Mouse (Mus musculus) MEL (cell line): ENCODE data around the gene Sntn. TPM values are rescaled to one million over a fixed set of nuclear protein-coding genes. Genes with fewer than 3 reads are reported as not detected.

Experiments used
- DNase-seq: peaks from one replicate; pipeline ENCODE4 v3.0.0; 2011; ENCODE audit warnings: low read depth, low spot score
- H3K27ac ChIP-seq: 2 replicates; pipeline ENCODE4 v1.5.1; 2012; ENCODE audit warnings: low read depth, mild to moderate bottlenecking, control low read depth, low read length, moderate library complexity; ENCODE audit not compliant: control insufficient read depth
- H3K27me3 ChIP-seq, 2 experiments: fragments of 150-350 bp in 1 of 2; sonication (generic) in 1 of 2; 2 replicates each; pipeline ENCODE4 v1.6.1; 2012; ENCODE audit warnings: low read length in 2 of 2, mild to moderate bottlenecking in 2 of 2, improper control_type of control experiment in 1 of 2, moderate library complexity in 1 of 2; ENCODE audit not compliant: insufficient read depth in 2 of 2, control insufficient read depth in 1 of 2
- H3K36me3 ChIP-seq, 2 experiments: 2 replicates each; pipeline ENCODE4 v1.6.1; 2012 to 2014; ENCODE audit warnings: low read length in 2 of 2, improper control_type of control experiment in 1 of 2, inconsistent platforms in 1 of 2, mild to moderate bottlenecking in 1 of 2; ENCODE audit not compliant: insufficient read depth in 2 of 2, control insufficient read depth in 1 of 2
- H3K4me1 ChIP-seq, 2 experiments: fragments of 150-350 bp in 1 of 2; sonication (generic) in 1 of 2; 2 replicates each; pipeline ENCODE4 v1.6.1; 2012; ENCODE audit warnings: low read length in 2 of 2, improper control_type of control experiment in 1 of 2, mild to moderate bottlenecking in 1 of 2; ENCODE audit not compliant: insufficient read depth in 2 of 2, control insufficient read depth in 1 of 2
- H3K4me3 ChIP-seq, 2 experiments: fragments of 150-350 bp in 1 of 2; sonication (generic) in 1 of 2; 2 replicates each; pipeline ENCODE4 v1.5.1; 2012; ENCODE audit warnings: low read depth in 2 of 2, low read length in 2 of 2, mild to moderate bottlenecking in 2 of 2, moderate library complexity in 2 of 2, control low read depth in 1 of 2, improper control_type of control experiment in 1 of 2; ENCODE audit not compliant: control insufficient read depth in 1 of 2, insufficient read depth in 1 of 2
- H3K79me2 ChIP-seq: 2 replicates; pipeline ENCODE4 v1.6.1; 2012; ENCODE audit warnings: mild to moderate bottlenecking, low read length, moderate library complexity; ENCODE audit not compliant: control insufficient read depth, poor library complexity, insufficient read depth
- H3K9ac ChIP-seq: 2 replicates; pipeline ENCODE4 v1.6.1; 2012; ENCODE audit warnings: low read depth, mild to moderate bottlenecking, control low read depth, low read length, moderate library complexity; ENCODE audit not compliant: control insufficient read depth, poor library complexity, severe bottlenecking
- H3K9me3 ChIP-seq: fragments of 150-350 bp; sonication (generic); replicated peaks from 2 replicates; pipeline ENCODE4 v1.6.1; 2012; ENCODE audit warnings: mild to moderate bottlenecking, low read length, improper control_type of control experiment, moderate library complexity; ENCODE audit not compliant: insufficient read depth
- E2F4 ChIP-seq: IDR thresholded peaks from 2 replicates; pipeline ENCODE4 v1.6.1; 2011; ENCODE audit warnings: low read depth, low read length, improper control_type of control experiment, borderline replicate concordance
- MYB ChIP-seq: IDR thresholded peaks from 2 replicates; pipeline ENCODE4 v1.6.1; 2011; ENCODE audit warnings: mild to moderate bottlenecking, low read depth, low read length, improper control_type of control experiment
- polyA plus RNA-seq, 2 experiments: library from polyadenylated mRNA; stranded (reverse) in 1 of 2; unstranded in 1 of 2; fragments of >175 nt in 1 of 2; fragments of >200 nt in 1 of 2; gene quantifications; 2 replicates each; pipeline versions ENCODE4 v1.2.1 to v1.2.4; 2012; ENCODE audit warnings: low replicate concordance in 2 of 2, low read depth in 1 of 2; ENCODE audit not compliant: insufficient read length in 2 of 2, insufficient read depth in 1 of 2, missing spikeins in 1 of 2
- total RNA-seq: library from RNA; depleted of rRNA; stranded (reverse); fragments of 300-350 nt; gene quantifications from 2 replicates; pipeline ENCODE4 v1.2.3, GENCODE M21; 2012; rRNA removed

Sntn gene
- total and polyA plus RNA-seq, 3 experiments: not detected

DNA sequence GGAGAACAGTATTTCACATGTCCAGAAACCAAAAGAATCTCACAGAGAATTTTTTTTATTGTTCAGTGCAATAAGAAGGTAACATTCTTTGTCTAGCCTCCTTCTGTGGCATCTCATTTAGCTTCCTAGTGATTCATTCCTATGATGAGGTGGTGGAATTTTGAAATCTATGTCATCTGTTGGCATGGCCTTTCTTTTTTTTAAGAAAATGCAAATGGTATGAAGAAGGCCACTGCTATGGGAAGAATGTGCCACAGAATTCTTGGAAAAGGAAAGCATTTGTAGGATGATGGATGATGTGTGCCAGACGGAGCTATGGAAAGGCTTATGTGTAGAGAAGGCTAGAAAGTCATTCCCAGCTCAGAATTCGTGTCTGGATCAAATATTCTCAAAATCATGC lies 19.8 kb downstream of the Sntn start (continued):
- no peak for TF ChIP-seq MYB

DNA sequence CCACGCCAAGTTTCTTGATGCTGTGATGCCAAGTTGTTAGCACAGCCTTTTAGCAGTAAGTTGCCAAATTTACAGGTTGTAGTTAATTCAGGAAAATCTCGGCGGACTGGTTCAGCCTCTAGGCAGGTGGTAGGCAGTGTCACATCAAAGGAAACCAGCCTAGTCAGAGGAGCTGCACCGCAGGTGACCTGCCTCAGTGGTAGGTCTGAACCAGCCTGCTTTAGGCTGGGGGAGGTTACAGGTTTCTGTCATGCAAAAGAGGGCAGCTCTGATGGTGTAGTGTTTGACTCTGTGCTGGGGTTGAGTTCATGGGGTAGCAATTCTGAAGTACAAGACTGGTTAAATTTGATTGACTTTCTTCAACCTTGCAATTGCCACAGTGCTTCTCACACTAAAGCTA lies 61.6 kb downstream of the Sntn start:
- no peaks in the 10 kb centered on the region for H3K79me2 ChIP-seq
- no peak for TF ChIP-seq E2F4
- no peaks in the 10 kb centered on the region for H3K9me3 ChIP-seq
- no peak overlapping the region for H3K9ac ChIP-seq
- H3K27me3 ChIP-seq: no peaks in the 10 kb centered on the region
- no peak overlapping the region for H3K27ac ChIP-seq
- H3K4me1 ChIP-seq: no peaks in the 10 kb centered on the region
- no peak overlapping the region for H3K4me3 ChIP-seq
- no peak for DNase-seq
- H3K36me3 ChIP-seq: no peaks in the 10 kb centered on the region

Other genes with a start within 250 kb of the Sntn start
- gene Gm281, start 243.6 kb downstream of the Sntn start, total RNA-seq: not detected in 2 replicates
- not detected for gene Gm281, start 243.6 kb downstream of the Sntn start, polyA plus RNA-seq